Mouse (Mus musculus): Measurements from ENCODE around the gene Apoe.

The Apoe gene

GRCm38 (mm10) chr7:19698907-19699826 is at the start of gene Apoe:
TSS of gene Apoe (minus strand) at chr7:19699188.
- DNase-seq, result peak; percentile 39

GRCm38 (mm10) chr7:19747420-19748218 is 48.6 kb upstream of the Apoe start:
- DNase-seq, result no peak

- no peak for DNase-seq
Observed at GRCm38 (mm10) chr7:19746426-19747201, 47.6 kb upstream of the Apoe start.

GRCm38 (mm10) chr7:19745971-19746370 is 47.0 kb upstream of the Apoe start:
- DNase-seq, result no peak

DNA sequence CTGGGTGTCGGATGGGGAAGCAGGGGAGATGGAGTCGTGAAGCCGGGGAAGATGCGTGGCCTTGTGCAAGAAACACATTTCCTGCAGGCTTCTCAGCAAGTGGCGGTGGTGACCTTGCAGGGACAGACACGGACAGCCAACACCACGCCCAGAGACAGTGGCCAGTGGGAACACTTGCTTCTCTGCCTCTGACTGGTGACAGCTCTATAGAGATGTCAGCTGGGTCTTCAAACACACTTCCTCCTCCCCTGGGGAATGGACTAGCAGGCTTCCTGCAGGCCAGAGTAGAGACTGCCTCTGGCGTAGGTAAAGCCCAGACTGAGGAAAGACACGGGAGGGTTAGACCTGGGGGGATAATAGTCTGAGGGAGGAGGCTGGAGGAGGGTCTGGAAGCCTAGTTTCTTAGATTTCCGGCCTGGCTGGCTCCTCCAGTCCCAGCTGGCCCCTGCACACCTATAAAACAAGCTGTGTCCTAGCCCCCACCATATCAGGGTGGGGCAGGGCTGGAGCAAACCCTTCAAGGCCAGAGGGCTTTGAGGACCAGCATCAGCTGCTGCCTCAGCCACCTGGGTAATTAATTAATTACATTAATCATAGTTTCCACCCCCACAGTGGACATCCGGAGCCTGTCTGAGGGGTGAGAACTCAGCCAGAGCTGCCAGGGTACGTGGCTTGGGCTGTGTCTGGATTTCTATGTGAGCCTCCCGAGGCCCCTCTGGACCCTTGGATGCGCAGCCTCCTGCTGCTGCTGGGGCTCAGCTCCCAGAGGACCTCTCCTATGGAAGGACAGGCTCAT is 45.8 kb upstream of the Apoe start:
- DNase-seq, result no peak

GRCm38 (mm10) chr7:19743791-19744190 is 44.8 kb upstream of the Apoe start:
- DNase-seq, result no peak

GRCm38 (mm10) chr7:19742468-19742867 is 43.5 kb upstream of the Apoe start:
- DNase-seq, result no peak

DNA sequence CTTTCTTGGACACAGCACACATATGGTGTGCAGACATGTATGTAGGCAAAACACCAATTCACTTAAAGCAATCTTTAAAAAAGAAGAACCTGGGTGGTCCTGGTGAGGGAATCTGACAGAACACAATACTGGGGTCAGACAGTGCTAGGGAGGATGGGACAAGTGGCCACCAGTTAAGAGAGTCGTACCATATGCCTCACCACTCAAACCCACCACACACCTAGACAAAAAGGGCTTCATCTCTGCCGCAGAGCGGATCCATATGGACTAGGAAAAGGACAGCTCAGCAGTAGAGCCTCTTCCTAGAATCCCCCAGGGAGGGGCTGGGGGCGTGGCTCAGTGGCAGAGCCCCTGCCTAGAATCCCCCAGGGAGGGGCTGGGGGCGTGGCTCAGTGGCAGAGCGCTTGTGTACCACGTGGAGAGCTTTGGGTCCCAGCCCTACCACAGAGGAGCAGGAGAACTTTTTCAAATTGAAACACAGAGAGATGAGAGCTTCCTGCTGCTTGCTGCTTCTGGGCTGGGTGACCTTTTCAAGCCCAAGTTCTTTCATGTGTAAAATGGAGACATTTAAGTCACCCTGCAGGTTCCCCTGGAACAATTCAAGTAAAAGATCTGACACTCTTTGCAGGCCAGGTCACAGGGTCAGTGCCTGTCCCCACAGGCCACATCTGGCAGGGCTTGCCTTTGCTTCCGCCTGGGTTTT is 42.5 kb upstream of the Apoe start:
- no peak for DNase-seq

DNA sequence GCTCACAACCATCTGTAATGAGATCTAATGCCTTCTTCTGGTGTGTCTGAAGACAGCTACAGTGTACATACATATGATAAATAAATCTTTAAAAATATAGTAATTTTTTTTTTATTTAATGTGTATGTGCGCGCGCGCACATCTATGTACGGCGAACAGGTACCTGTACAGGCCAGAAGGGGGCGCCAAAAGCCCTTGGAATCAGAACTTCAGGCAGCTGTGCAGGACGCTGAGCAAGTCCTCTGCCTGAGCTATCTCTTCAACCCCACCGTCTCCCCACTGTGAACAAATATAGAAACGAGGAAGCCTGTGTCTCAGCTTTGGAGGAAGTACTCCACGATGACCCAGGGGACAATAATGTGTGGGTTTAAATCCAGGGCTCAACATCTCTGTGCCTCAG is 41.3 kb upstream of the Apoe start:
- DNase-seq, result no peak

DNA sequence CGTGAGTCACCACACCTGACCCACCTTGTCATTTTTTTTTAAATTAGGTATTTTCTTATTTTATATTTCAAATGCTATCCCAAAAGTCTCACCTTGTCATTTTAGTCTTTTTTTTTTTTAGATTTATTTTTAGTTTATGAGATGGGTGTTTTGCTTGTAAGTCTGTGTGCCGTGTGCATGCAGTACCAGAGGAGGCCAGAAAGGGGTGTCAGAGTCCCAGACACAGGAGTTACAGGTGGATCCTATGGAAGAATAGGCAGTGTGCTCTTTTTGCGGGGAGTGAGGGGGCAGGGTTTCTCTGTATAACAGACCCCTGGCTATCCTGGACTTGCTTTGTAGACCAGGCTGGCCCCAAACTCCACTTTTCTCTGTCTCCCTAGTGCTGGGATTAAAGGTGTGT is 39.8 kb upstream of the Apoe start:
- DNase-seq, result no peak

DNA sequence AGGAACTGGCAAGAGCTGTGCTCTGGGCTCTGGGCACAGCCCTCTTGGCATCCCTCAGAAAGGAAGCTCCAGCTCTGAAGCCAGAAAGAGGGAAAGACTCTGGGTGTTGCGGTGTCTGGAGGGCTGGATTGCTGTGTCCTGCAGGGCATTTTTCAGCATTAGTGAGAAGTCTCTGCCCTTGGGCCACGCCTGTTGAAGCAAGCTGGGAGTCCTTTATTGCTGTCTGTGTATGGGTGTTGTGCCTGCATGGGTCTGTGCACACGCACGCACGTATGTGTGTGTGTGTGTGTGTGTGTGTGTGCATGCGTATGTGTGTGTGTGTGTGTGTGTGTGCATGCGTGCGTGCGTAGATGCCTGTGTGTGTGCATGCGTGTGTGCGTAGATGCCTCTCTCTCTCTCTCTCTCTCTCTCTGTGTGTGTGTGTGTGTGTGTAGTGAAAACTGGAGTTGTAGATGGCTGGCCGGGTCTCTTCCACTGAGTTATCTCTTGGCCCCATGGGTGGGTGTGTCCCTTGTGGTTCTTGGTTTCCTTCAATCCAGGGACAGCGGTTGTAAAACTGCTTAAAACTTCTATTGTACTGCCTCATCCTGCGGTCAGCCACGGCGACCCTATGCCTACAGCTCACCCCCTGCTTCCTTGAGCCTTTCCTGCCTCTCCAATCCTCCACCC is 37.5 kb upstream of the Apoe start:
- DNase-seq, result no peak

DNA sequence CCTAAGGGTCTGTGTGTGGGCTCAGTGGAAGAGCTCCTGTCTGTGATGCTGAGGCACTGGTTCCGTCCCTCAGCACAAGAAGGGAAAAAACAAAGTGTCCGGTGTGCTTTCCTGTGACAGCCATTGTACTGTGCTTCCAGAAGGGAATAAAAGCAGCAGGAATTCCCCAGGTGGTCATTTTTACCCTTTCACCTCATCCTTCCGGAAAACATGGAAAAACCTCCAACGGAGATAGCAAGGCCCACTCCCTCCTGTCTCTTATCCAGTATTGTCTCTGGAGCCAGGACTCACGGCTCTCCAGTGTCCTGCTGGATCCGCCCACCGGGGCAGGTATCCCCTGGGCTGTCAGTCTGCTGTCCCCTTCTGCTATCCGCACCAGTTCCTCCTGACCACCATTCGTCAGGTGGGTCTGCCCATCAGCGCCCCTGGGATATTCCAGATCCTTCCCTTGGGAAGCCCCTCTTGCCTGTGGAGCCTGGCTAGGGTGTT is 35.2 kb upstream of the Apoe start:
- no peak for DNase-seq

DNA sequence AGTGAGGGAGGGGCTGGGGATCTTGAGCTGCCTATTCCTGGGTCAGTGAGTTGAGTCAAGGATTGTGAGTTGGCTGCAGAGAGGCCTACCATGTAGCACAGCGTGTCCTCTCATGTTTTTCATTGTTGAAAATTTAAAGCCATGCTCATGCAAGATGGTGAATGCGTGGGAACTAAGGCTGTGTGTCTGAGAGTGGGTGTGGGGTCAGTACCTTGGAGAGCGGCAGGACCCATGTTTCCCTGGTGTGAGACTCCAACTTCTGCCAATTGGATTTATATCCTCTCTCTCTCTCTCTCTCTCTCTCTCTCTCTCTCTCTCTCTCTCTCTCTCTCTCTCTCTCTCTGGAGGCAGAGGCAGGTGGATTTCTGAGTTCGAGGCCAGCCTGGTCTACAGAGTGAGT is 27.6 kb upstream of the Apoe start:
- DNase-seq, result no peak

DNA sequence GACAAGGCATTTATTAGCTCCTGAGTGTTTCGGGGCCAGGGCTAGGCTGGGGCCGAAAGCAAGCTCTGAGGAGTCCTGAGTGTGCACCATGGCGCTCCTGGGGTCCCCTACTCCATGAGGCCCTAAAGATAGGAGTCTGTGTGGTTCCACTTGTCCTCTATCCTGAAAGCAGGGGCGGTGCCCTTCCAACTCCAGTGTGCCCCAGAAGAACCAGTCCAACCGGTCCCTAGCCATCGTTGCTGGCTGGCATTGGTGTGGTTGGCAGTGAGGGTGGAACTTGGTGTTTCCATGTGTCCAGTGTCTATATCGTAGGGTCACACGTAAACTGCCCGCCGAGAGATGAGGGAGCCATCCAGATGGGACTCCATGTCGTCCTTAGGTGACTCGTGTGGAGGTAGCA is 25.2 kb upstream of the Apoe start:
- DNase-seq, result no peak

GRCm38 (mm10) chr7:19722754-19723195 is 23.8 kb upstream of the Apoe start:
- no peak for DNase-seq

DNA sequence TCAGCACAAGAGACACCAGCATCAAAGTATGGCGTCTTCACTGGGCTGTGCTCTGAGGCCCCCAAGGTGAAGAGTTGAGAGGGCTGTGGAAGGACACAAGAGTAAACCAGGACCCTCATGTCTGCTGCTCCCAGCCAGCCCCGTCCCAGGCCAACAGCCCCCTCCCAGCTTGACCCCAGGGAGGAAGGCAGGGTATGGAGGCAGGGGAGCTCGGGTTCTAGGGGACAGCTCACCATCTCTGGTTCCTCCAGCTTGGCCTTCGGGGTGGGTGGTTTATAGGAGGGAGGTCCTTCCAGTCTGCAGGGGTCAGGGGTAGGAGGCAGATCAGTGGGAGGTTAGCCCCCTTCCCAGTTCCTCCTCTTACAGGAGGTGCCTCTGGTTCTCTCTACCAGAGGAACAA is 20.2 kb upstream of the Apoe start:
- DNase-seq, result no peak

GRCm38 (mm10) chr7:19718297-19718952 is 19.4 kb upstream of the Apoe start:
- no peak for DNase-seq

DNA sequence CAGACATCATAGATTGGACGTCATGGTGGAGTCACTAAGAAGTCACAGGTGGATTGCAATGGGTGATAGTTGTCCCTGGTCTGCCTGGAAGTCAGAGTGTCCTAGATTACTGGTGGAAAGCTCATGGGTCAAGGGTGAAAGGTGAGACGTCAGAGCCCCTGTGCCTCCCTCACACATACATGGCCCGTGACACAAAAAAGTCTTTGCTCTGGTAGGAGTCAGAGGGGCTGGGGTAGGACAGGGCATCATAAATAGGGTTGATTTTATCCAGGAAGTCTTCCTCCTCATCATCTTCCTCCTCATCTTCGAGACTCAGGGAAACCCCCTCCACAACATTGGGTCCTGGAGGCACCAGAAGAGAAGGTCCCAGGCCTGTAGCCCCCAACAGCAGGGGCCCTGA is 18.4 kb upstream of the Apoe start:
- no peak for DNase-seq

DNA sequence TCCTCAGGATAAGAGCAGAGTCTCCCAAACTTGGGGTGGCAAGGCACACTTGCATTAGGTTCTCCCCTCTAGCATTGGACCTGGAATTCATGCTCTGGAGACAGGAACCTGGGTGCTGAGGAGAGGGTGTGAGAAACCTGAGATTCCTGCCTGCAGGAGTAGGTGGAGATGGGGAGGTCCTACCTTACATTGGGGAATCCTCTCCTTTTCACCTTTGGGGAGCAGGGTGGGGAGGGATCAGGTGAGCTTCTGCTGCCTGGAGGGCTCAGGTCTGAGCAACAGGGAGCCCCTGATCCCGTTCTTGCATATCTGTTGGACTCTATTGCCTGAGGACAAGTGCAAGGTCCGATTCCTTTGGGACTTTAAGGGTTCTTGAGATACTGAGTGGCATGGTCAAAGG is 17.8 kb upstream of the Apoe start:
- no peak for DNase-seq

DNA sequence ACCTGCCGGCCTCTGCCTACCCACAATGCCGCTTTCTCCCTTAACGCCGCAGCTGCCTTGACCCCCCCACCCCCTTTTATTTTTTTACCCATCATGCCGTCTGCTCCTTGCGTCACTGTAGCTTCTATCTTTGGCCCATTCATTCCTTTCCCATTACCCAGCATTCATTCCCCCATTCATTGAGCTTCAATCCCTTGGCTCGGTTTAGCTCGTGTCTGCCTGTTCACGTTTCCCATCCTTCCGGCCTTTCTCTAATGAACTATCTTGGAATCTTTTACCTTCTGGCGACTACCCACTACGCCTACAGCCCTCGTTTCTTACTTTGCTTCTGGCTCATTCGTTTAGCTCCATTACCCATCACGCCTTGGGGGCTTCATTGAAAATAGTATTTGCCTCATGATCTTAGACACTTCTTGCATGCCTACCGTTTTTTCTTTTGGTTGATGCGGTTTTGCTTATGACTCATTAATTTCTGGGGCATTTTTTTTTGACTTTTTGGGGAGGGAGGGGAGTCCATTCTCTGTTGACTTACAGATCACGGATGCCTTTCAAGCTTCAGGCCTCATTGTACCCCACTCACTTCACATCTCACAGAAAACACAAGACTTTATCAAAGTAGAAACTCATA is 17.2 kb upstream of the Apoe start:
- DNase-seq, result no peak

Data from thymus, postnatal 25 days (tissue).